Mouse (Mus musculus) neural tube, embryonic 14.5 days (tissue): ENCODE measurements around the gene Dnah17. TPM values are rescaled to one million over a fixed set of nuclear protein-coding genes. Genes with fewer than 3 reads are reported as not detected.

Experiments
- ATAC-seq: fragments of 200-750 bp; cut with Nextera tagmentation; 2 replicates; pipeline ENCODE4 v1.8.0; 2017; ENCODE audit warnings: low read depth, mild to moderate bottlenecking, moderate TSS enrichment, moderate library complexity
- H3K27ac ChIP-seq: fragments of 300-500 bp; sonication (generic); 2 replicates; pipeline ENCODE4 v1.5.1; 2014; ENCODE audit warnings: low read depth, mild to moderate bottlenecking, control low read depth, low read length, moderate library complexity, mixed read lengths
- H3K27me3 ChIP-seq: fragments of 300-500 bp; sonication (generic); 2 replicates; pipeline ENCODE4 v1.6.1; 2014; ENCODE audit warnings: low read length; ENCODE audit not compliant: control insufficient read depth, insufficient read depth
- H3K36me3 ChIP-seq: fragments of 300-500 bp; sonication (generic); 2 replicates; pipeline ENCODE4 v1.6.1; 2014; ENCODE audit warnings: low read length, mixed read lengths; ENCODE audit not compliant: control insufficient read depth, insufficient read depth
- H3K4me1 ChIP-seq: fragments of 300-500 bp; sonication (generic); 2 replicates; pipeline ENCODE4 v1.6.1; 2014; ENCODE audit warnings: low read length; ENCODE audit not compliant: control insufficient read depth, insufficient read depth
- H3K4me2 ChIP-seq: fragments of 300-500 bp; sonication (generic); 2 replicates; pipeline ENCODE4 v1.6.1; 2014; ENCODE audit warnings: mild to moderate bottlenecking, low read depth, low read length, control low read depth
- H3K4me3 ChIP-seq: fragments of 300-500 bp; sonication (generic); 2 replicates; pipeline ENCODE4 v1.5.1; 2014; ENCODE audit warnings: low read depth, low read length, control low read depth, mixed read lengths
- H3K9ac ChIP-seq: fragments of 300-500 bp; sonication (generic); replicated peaks from 2 replicates; pipeline ENCODE4 v1.6.1; 2014; ENCODE audit warnings: low read depth, mild to moderate bottlenecking, control low read depth, low read length, mixed read lengths
- H3K9me3 ChIP-seq: fragments of 300-500 bp; sonication (generic); 2 replicates; pipeline ENCODE4 v1.6.1; 2016; ENCODE audit warnings: low read length; ENCODE audit not compliant: control insufficient read depth
- WGBS: fragments of 180-500 bp; shearing (Covaris S2); extraction: QIAGEN DNeasy Blood & Tissue Kit; methylation state at CpG from one replicate; pipeline ENCODE4 v1.1.7; 2014; 5-methylcytosine and 5-hydroxymethylcytosine counted together
- polyA plus RNA-seq: library from polyadenylated mRNA; unstranded; fragments of >200 nt; fragmentation: Nextera tagmentation; extraction: Ambion mirVana; gene quantifications from 2 replicates; pipeline ENCODE4 v1.2.1, GENCODE M21; 2014

Dnah17 gene
- polyA plus RNA-seq, 1 experiment from 2014 or later = 0.43 TPM

DNA sequence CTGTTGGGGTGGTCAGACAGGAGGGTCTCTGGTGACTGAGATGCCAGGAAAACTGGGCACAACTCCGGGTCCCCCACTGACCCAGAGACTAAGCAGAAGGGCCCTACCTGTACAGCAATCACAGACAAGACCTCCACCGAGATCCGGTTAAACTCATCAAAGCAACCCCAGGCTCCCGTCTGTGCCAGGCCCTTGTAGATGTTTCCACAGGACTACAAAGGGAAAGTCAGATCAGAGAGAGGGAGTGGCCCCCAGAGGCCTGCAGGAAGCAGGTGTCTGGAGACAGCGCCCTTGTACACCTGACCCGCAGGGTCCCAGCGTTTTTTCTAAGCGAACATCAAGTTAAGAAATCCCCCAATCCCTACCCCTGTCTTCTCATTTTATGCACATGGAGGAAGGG is 44.5 kb downstream of the Dnah17 start:
- no peaks in the 10 kb centered on the region for H3K9me3 ChIP-seq
- H3K27me3 ChIP-seq = no peaks in the 10 kb centered on the region
- H3K4me1 ChIP-seq = no peaks in the 10 kb centered on the region
- WGBS = 81% methylated on average over 8 of the region's 8 CpGs
- no peak overlapping the region for H3K27ac ChIP-seq
- H3K9ac ChIP-seq = no peak overlapping the region
- H3K4me2 ChIP-seq = no peak overlapping the region
- no peak for ATAC-seq
- no peak overlapping the region for H3K4me3 ChIP-seq
- no peaks in the 10 kb centered on the region for H3K36me3 ChIP-seq

DNA sequence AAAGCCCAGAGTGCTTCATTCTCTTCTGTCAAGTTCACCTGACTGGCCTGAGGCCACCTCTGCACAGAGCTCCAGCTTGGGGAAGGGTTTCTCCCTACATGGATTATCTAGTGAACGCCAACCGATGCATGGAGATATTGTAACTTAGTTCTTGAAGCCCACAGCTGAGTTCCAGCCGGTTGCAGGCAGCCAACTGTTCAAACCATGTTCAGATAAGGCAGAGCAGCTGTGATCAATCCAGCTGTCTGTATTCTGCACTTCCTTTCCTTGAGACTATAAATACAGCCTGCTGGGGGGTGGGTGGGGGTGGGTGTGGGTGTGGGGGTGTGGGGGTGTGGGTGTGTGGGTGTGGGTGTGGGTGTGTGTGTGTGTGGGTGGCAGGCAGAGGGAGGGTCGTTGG is 45.3 kb downstream of the Dnah17 start:
- Histone ChIP-seq H3K4me1 (no peaks in the 10 kb centered on the region), H3K27ac (no peak overlapping the region), H3K4me3 (no peak overlapping the region), H3K27me3 (no peaks in the 10 kb centered on the region), H3K36me3 (no peaks in the 10 kb centered on the region), H3K9me3 (no peaks in the 10 kb centered on the region), H3K9ac (no peak overlapping the region), H3K4me2 (no peak overlapping the region)
- ATAC-seq = no peak
- 81% methylated on average over 4 of the region's 4 CpGs for WGBS

GRCm38 (mm10) chr11:118084266-118084665 is 46.2 kb downstream of the Dnah17 start:
- H3K27ac ChIP-seq = no peak overlapping the region
- ATAC-seq = no peak
- no peaks in the 10 kb centered on the region for H3K4me1 ChIP-seq
- H3K27me3 ChIP-seq = no peaks in the 10 kb centered on the region
- 88% methylated on average over 3 of the region's 3 CpGs for WGBS
- H3K4me2 ChIP-seq = no peak overlapping the region
- no peak overlapping the region for H3K4me3 ChIP-seq
- no peak overlapping the region for H3K9ac ChIP-seq
- no peaks in the 10 kb centered on the region for H3K9me3 ChIP-seq
- no peaks in the 10 kb centered on the region for H3K36me3 ChIP-seq

- Histone ChIP-seq H3K27me3 (no peaks in the 10 kb centered on the region), H3K4me3 (no peak overlapping the region), H3K4me1 (no peaks in the 10 kb centered on the region), H3K4me2 (no peak overlapping the region), H3K36me3 (no peaks in the 10 kb centered on the region), H3K9me3 (no peaks in the 10 kb centered on the region), H3K27ac (no peak overlapping the region), H3K9ac (no peak overlapping the region)
- no peak for ATAC-seq
- 10% methylated on average over 6 of the region's 6 CpGs for WGBS
Observed at GRCm38 (mm10) chr11:118083811-118084210, 46.6 kb downstream of the Dnah17 start.

DNA sequence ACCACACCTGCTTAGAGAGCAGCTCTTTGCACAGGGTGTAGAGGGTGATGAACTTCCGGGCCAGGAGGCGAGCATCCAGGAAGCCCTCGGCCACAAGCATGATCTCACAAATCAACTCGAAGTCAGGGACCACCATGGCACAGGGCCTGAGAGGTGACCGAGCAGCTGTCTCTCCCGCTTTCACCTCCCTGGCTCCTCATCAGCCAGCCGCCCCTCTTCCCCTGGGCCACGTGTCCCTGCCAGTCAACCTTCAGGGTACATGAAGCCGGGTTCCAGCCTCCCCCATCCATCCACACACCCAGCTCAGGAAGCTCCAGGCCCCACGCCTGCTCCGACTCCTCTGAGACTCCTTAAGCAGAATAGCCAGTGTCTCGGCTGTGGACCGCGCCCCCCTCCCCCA is 48.1 kb downstream of the Dnah17 start:
- ATAC-seq = no peak
- Histone ChIP-seq H3K4me2 (no peak overlapping the region), H3K9ac (no peak overlapping the region), H3K36me3 (no peaks in the 10 kb centered on the region), H3K27ac (no peak overlapping the region), H3K27me3 (no peaks in the 10 kb centered on the region), H3K9me3 (no peaks in the 10 kb centered on the region), H3K4me3 (no peak overlapping the region), H3K4me1 (no peaks in the 10 kb centered on the region)
- WGBS = 86% methylated on average over 14 of the region's 14 CpGs

GRCm38 (mm10) chr11:118079750-118080149 is 50.7 kb downstream of the Dnah17 start:
- Histone ChIP-seq H3K27ac (no peak overlapping the region), H3K9me3 (no peaks in the 10 kb centered on the region), H3K36me3 (no peaks in the 10 kb centered on the region), H3K27me3 (no peaks in the 10 kb centered on the region), H3K4me1 (no peaks in the 10 kb centered on the region), H3K4me3 (no peak overlapping the region), H3K4me2 (no peak overlapping the region), H3K9ac (no peak overlapping the region)
- no peak for ATAC-seq
- 79% methylated on average over 14 of the region's 14 CpGs for whole genome bisulfite sequencing

DNA sequence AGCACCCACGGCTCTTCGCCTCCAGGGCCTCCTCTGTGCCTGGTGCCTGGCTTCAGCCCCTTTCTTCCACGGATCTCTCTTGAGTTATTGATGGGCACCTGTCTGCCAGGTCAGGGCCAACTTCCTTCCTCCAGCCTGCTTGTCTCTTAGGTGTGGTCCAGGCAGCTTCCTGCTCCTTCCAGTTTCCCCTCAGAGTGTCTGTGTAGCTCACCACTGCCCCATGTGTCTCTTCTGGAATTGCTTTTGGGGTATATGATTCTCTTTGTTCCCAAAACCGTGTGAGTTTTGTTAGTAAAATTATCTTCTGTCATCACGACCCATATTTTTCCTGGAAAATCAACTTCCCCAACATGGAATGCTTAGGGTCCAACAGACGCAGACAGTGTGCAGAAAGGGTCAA is 53.5 kb downstream of the Dnah17 start:
- 88% methylated on average over 6 of the region's 6 CpGs for WGBS

GRCm38 (mm10) chr11:118075035-118075522 is 55.4 kb downstream of the Dnah17 start:
- Histone ChIP-seq H3K9ac (no peak overlapping the region), H3K36me3 (no peaks in the 10 kb centered on the region), H3K4me1 (no peaks in the 10 kb centered on the region), H3K4me3 (no peak overlapping the region), H3K27ac (no peak overlapping the region), H3K27me3 (no peaks in the 10 kb centered on the region), H3K4me2 (no peak overlapping the region), H3K9me3 (no peaks in the 10 kb centered on the region)
- ATAC-seq = no peak
- 76% methylated on average over 17 of the region's 17 CpGs for WGBS

More for the DNA sequence above, 53.5 kb downstream of the Dnah17 start:
- H3K27ac ChIP-seq = no peak overlapping the region
- H3K27me3 ChIP-seq = no peaks in the 10 kb centered on the region
- no peaks in the 10 kb centered on the region for H3K9me3 ChIP-seq
- H3K4me2 ChIP-seq = no peak overlapping the region
- no peaks in the 10 kb centered on the region for H3K4me1 ChIP-seq
- no peak overlapping the region for H3K4me3 ChIP-seq
- H3K36me3 ChIP-seq = no peaks in the 10 kb centered on the region
- H3K9ac ChIP-seq = no peak overlapping the region
- ATAC-seq = no peak

GRCm38 (mm10) chr11:118071227-118071912 is 59.1 kb downstream of the Dnah17 start:
- H3K27me3 ChIP-seq = no peaks in the 10 kb centered on the region
- WGBS = 57% methylated on average over 11 of the region's 11 CpGs
- no peaks in the 10 kb centered on the region for H3K9me3 ChIP-seq
- no peak overlapping the region for H3K9ac ChIP-seq
- no peak for ATAC-seq
- H3K4me1 ChIP-seq = peaks cover 9% of the 10 kb centered on the region; the same call in 1 of the 2 replicates
- no peak overlapping the region for H3K4me3 ChIP-seq
- H3K4me2 ChIP-seq = no peak overlapping the region
- no peak overlapping the region for H3K27ac ChIP-seq
- H3K36me3 ChIP-seq = no peaks in the 10 kb centered on the region
